Mouse (Mus musculus) kidney, adult 2 months (tissue): ENCODE data around the gene Gpr15. TPM values are rescaled to one million over a fixed set of nuclear protein-coding genes. Genes with fewer than 3 reads are reported as not detected.
A peak's percentile ranks its signal among the peaks of the same experiment; 100 is the strongest.

Experiments used
- DNase-seq: peaks from one replicate; pipeline ENCODE4 v3.0.0; 2021
- H3K27ac ChIP-seq: fragments of 200-500 bp; 2 replicates; pipeline ENCODE4 v1.5.1; 2012; ENCODE audit warnings: low read depth, low read length, control low read depth, inconsistent platforms; ENCODE audit not compliant: insufficient read depth
- H3K27me3 ChIP-seq: fragments of 200-500 bp; replicated peaks from 2 replicates; pipeline ENCODE4 v1.6.1; 2012; ENCODE audit warnings: mild to moderate bottlenecking, moderate library complexity, low read length, inconsistent platforms; ENCODE audit not compliant: control insufficient read depth, insufficient read depth
- H3K36me3 ChIP-seq: fragments of 200-500 bp; 2 replicates; pipeline ENCODE4 v1.6.1; 2012; ENCODE audit warnings: mild to moderate bottlenecking, moderate library complexity, low read length, inconsistent platforms; ENCODE audit not compliant: control insufficient read depth, insufficient read depth
- H3K4me1 ChIP-seq: fragments of 200-500 bp; 2 replicates; pipeline ENCODE4 v1.6.1; 2011; ENCODE audit warnings: low read length; ENCODE audit not compliant: control insufficient read depth, insufficient read depth
- H3K4me3 ChIP-seq: fragments of 200-500 bp; 2 replicates; pipeline ENCODE4 v1.5.1; 2011; ENCODE audit warnings: mild to moderate bottlenecking, low read depth, low read length, control low read depth; ENCODE audit not compliant: insufficient read depth
- CTCF ChIP-seq: fragments of 200-500 bp; conservative IDR thresholded peaks from 2 replicates; pipeline ENCODE4 v1.5.1; 2011; ENCODE audit warnings: low read depth, mild to moderate bottlenecking, control low read depth, low read length, moderate library complexity, mixed read lengths; ENCODE audit not compliant: insufficient read depth, insufficient read length
- POLR2A ChIP-seq: fragments of 200-500 bp; IDR thresholded peaks from one replicate; pipeline ENCODE4 v1.6.1; 2011; ENCODE audit warnings: low read depth, low read length, control low read depth
- WGBS: fragments of 180-500 bp; shearing (Covaris S2); methylation state at CpG from one replicate; pipeline ENCODE4 v1.1.7; 2018; 5-methylcytosine and 5-hydroxymethylcytosine counted together
- polyA plus RNA-seq: library from polyadenylated mRNA; depleted of rRNA; stranded (reverse); fragments of >200 nt; gene quantifications from 2 replicates; pipeline ENCODE4 v1.2.3, GENCODE M21; 2012

Gene Gpr15
- polyA plus RNA-seq, 1 experiment, result 0.09 TPM

GRCm38 (mm10) chr16:58738205-58738604 is 19.3 kb upstream of the Gpr15 start:
- no peaks in the 10 kb centered on the region; the same call in 1 of the 2 replicates for H3K36me3 ChIP-seq
- H3K27ac ChIP-seq, result no peak overlapping the region
- TF ChIP-seq CTCF, result no peak
- TF ChIP-seq POLR2A, result no peak
- no peak overlapping the region for H3K4me3 ChIP-seq
- H3K27me3 ChIP-seq, result no peaks in the 10 kb centered on the region
- WGBS, result 88% methylated on average over 4 of the region's 4 CpGs
- DNase-seq, result no peak
- no peaks in the 10 kb centered on the region for H3K4me1 ChIP-seq

- DNase-seq, result no peak
- under 1% methylated on average over 30 of the region's 31 CpGs for WGBS
Observed at GRCm38 (mm10) chr16:58728176-58728671, 9.4 kb upstream of the Gpr15 start.

GRCm38 (mm10) chr16:58727477-58728131 is 8.7 kb upstream of the Gpr15 start, which contains the start of gene Cldnd1:
Cldnd1 (plus strand) TSS chr16:58727910.
- WGBS, result 1% methylated on average over 35 of the region's 35 CpGs
- TF ChIP-seq POLR2A, result peak; percentile 23
- TF ChIP-seq CTCF, result no peak
- H3K4me1 ChIP-seq, result no peaks in the 10 kb centered on the region; the same call in 1 of the 2 replicates

More at GRCm38 (mm10) chr16:58728176-58728671, 9.4 kb upstream of the Gpr15 start:
- no peaks in the 10 kb centered on the region; the same call in 1 of the 2 replicates for H3K4me1 ChIP-seq
- H3K27me3 ChIP-seq, result no peaks in the 10 kb centered on the region
- TF ChIP-seq POLR2A (no peak), CTCF (no peak)
- H3K27ac ChIP-seq, result no peak overlapping the region
- H3K36me3 ChIP-seq, result no peaks in the 10 kb centered on the region
- H3K4me3 ChIP-seq, result peak overlapping the region; percentile 80

GRCm38 (mm10) chr16:58726680-58727476 is 8.0 kb upstream of the Gpr15 start:
- no peaks in the 10 kb centered on the region for H3K27me3 ChIP-seq
- no peak for DNase-seq
- H3K4me3 ChIP-seq, result no peak overlapping the region
- WGBS, result 78% methylated on average over 11 of the region's 11 CpGs
- H3K4me1 ChIP-seq, result no peaks in the 10 kb centered on the region; the same call in 1 of the 2 replicates
- no peak overlapping the region for H3K27ac ChIP-seq
- no peaks in the 10 kb centered on the region for H3K36me3 ChIP-seq
- no peak for TF ChIP-seq CTCF
- TF ChIP-seq POLR2A, result no peak

More at GRCm38 (mm10) chr16:58727477-58728131, 8.7 kb upstream of the Gpr15 start, which contains the start of gene Cldnd1:
- no peaks in the 10 kb centered on the region for H3K27me3 ChIP-seq
- DNase-seq, result peak; percentile 98
- H3K4me3 ChIP-seq, result peak within 1 kb of the TSS; percentile 80
- H3K36me3 ChIP-seq, result no peaks in the 10 kb centered on the region
- H3K27ac ChIP-seq, result 0 out of 2 replicates have a peak within 1 kb of the TSS, but pooled peaks have one; percentile 62

GRCm38 (mm10) chr16:58722292-58722691 is 3.4 kb upstream of the Gpr15 start:
- H3K27me3 ChIP-seq, result no peaks in the 10 kb centered on the region
- no peaks in the 10 kb centered on the region for H3K4me1 ChIP-seq
- 93% methylated on average over 2 of the region's 2 CpGs for WGBS
- DNase-seq, result no peak
- TF ChIP-seq CTCF (no peak), POLR2A (no peak)
- no peak overlapping the region for H3K4me3 ChIP-seq
- no peaks in the 10 kb centered on the region for H3K36me3 ChIP-seq
- no peak overlapping the region for H3K27ac ChIP-seq

- no peak overlapping the region for H3K4me3 ChIP-seq
- H3K4me1 ChIP-seq, result no peaks in the 10 kb centered on the region
- H3K27me3 ChIP-seq, result no peaks in the 10 kb centered on the region
- H3K27ac ChIP-seq, result no peak overlapping the region
- TF ChIP-seq POLR2A, result no peak
- TF ChIP-seq CTCF, result no peak
- WGBS, result 80% methylated on average over 4 of the region's 4 CpGs
- no peak for DNase-seq
- no peaks in the 10 kb centered on the region for H3K36me3 ChIP-seq
Observed at GRCm38 (mm10) chr16:58715018-58715417, 3.9 kb downstream of the Gpr15 start.

GRCm38 (mm10) chr16:58713128-58713527 is 5.7 kb downstream of the Gpr15 start:
- no peaks in the 10 kb centered on the region for H3K4me1 ChIP-seq
- TF ChIP-seq POLR2A (no peak), CTCF (no peak)
- no peak overlapping the region for H3K4me3 ChIP-seq
- H3K27me3 ChIP-seq, result no peaks in the 10 kb centered on the region
- no peak overlapping the region for H3K27ac ChIP-seq
- H3K36me3 ChIP-seq, result no peaks in the 10 kb centered on the region
- DNase-seq, result no peak
- WGBS, result 94% methylated on average over 1 of the region's 1 CpGs
